Mouse (Mus musculus) liver, adult 2 months (tissue): ENCODE results near the gene Zfp869. TPM values are rescaled to one million over a fixed set of nuclear protein-coding genes. Genes with fewer than 3 reads are reported as not detected.
"Not testable (repeated sequence)": the region's sequence is repeated elsewhere in the genome, so short reads cannot be mapped to it uniquely, and the experiment has no call there.

Experiments
- DNase-seq: peaks from one replicate; pipeline ENCODE4 v3.0.0-alpha.2; 2011; ENCODE audit warnings: low read depth, low spot score; ENCODE audit errors: extremely low read depth
- H3K27ac ChIP-seq: fragments of 200-500 bp; replicated peaks from 2 replicates; pipeline ENCODE4 v1.5.1; 2012; ENCODE audit warnings: low read depth, mild to moderate bottlenecking, control low read depth, inconsistent platforms, low read length; ENCODE audit not compliant: insufficient read depth
- H3K27me3 ChIP-seq: fragments of 200-500 bp; 2 replicates; pipeline ENCODE4 v1.6.1; 2012; ENCODE audit warnings: mild to moderate bottlenecking, moderate library complexity, low read length, inconsistent platforms; ENCODE audit not compliant: control insufficient read depth, insufficient read depth
- H3K36me3 ChIP-seq: fragments of 200-500 bp; 2 replicates; pipeline ENCODE4 v1.6.1; 2012; ENCODE audit warnings: low read length, inconsistent platforms; ENCODE audit not compliant: control insufficient read depth, insufficient read depth
- H3K4me1 ChIP-seq: fragments of 200-500 bp; 2 replicates; pipeline ENCODE4 v1.6.1; 2011; ENCODE audit warnings: low read length; ENCODE audit not compliant: control insufficient read depth, insufficient read depth
- H3K4me3 ChIP-seq: fragments of 200-500 bp; 2 replicates; pipeline ENCODE4 v1.5.1; 2011; ENCODE audit warnings: low read depth, mild to moderate bottlenecking, control low read depth, low read length, moderate library complexity; ENCODE audit not compliant: insufficient read depth
- H3K79me2 ChIP-seq: fragments of 200-500 bp; 2 replicates; pipeline ENCODE4 v1.6.1; 2012; ENCODE audit warnings: inconsistent platforms, mild to moderate bottlenecking, low read length, moderate library complexity; ENCODE audit not compliant: control insufficient read depth, insufficient read depth
- H3K9ac ChIP-seq: fragments of 200-500 bp; 2 replicates; pipeline ENCODE4 v1.6.1; 2012; ENCODE audit warnings: low read depth, mild to moderate bottlenecking, control low read depth, inconsistent platforms, low read length
- CTCF ChIP-seq: fragments of 200-500 bp; IDR thresholded peaks from 2 replicates; pipeline ENCODE4 v1.5.1; 2011; ENCODE audit warnings: low read depth, low read length, control low read depth
- POLR2A ChIP-seq: fragments of 200-500 bp; IDR thresholded peaks from 2 replicates; pipeline ENCODE4 v1.6.1; 2011; ENCODE audit warnings: low read length, control low read depth; ENCODE audit not compliant: insufficient read depth; ENCODE audit errors: extremely low read depth
- WGBS: fragments of 180-500 bp; shearing (Covaris S2); methylation state at CpG from one replicate; pipeline ENCODE4 v1.1.7; 2018; 5-methylcytosine and 5-hydroxymethylcytosine counted together
- polyA plus RNA-seq: library from polyadenylated mRNA; depleted of rRNA; stranded (reverse); fragments of >200 nt; gene quantifications from 2 replicates; pipeline ENCODE4 v1.2.3, GENCODE M21; 2012; rRNA removed
- total RNA-seq: library from RNA; depleted of rRNA; stranded (reverse); fragments of >200 nt; gene quantifications from 2 replicates; pipeline ENCODE4 v1.2.3, GENCODE M21; 2014; rRNA removed

Gene Zfp869
- total RNA-seq: 14.0 and 17.4 TPM in 2 replicates
- polyA plus RNA-seq: 1.2 and 1.8 TPM in 2 replicates

DNA sequence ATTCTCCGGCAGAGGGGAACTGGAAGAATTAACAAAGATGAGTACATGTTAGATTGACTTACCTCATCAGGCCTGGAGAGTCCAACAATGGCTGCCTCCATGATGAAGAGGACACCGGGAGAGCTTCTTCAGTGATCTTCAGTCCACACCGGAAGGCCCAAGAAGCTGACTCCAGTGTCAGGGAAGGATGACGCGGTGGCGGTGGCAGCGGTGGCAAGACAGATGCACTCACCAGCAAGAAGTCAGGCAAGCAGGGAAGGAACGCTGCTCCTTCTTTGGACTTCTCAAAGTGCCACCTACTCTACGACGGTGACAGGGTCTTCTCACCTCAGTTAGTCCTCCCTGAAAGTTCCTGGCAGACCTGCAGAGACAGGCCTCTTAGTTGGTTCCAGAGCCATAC is at the start of gene Zfp869:
TSS of gene Zfp869 (minus strand) at position 101 of the 400 bp plus-strand sequence.
- Histone ChIP-seq H3K36me3 (peaks cover 67% of the 10 kb centered on the region), H3K79me2 (peaks cover 14% of the 10 kb centered on the region; the same call in 1 of the 2 replicates)
- H3K27me3 ChIP-seq, H3K27ac ChIP-seq, H3K4me1 ChIP-seq, DNase-seq, H3K9ac ChIP-seq, H3K4me3 ChIP-seq: not testable (repeated sequence)
- WGBS: 93% methylated on average over 10 of the region's 10 CpGs

GRCm38 (mm10) chr8:69758316-69758715 is 47.8 kb upstream of the Zfp869 start:
- TF ChIP-seq CTCF: no peak
- no peak for TF ChIP-seq POLR2A
- Histone ChIP-seq H3K9ac (no peak overlapping the region), H3K79me2 (no peaks in the 10 kb centered on the region), H3K27ac (no peak overlapping the region), H3K27me3 (no peaks in the 10 kb centered on the region), H3K4me3 (no peak overlapping the region), H3K36me3 (peaks cover 14% of the 10 kb centered on the region), H3K4me1 (no peaks in the 10 kb centered on the region)
- DNase-seq: no peak
- 97% methylated on average over 5 of the region's 5 CpGs for WGBS

DNA sequence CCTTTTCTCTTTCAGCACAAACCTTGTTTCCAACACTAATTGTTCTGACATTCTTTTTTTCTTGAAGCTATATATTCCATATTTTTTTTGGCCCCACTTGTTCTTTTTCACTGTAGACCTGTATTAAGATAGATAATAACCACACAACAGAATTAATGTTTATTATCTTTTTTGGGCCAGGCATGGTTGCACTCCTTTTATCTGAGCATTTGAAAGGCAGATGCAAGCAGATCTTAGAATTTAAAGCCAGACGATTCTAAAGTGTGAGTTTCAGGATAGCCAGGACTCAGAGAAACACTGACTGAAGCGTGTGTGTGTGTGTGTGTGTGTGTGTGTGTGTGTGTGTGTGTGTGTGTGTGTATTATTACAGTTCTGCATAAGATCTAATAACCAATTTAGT is 41.9 kb upstream of the Zfp869 start:
- Histone ChIP-seq H3K4me1 (no peaks in the 10 kb centered on the region; the same call in 1 of the 2 replicates), H3K9ac (no peak overlapping the region), H3K27ac (no peak overlapping the region), H3K79me2 (peaks cover 2% of the 10 kb centered on the region; the same call in 1 of the 2 replicates), H3K27me3 (no peaks in the 10 kb centered on the region), H3K36me3 (peaks cover 6% of the 10 kb centered on the region), H3K4me3 (no peak overlapping the region)
- WGBS: 93% methylated on average over 2 of the region's 2 CpGs
- DNase-seq: no peak
- TF ChIP-seq CTCF (no peak), POLR2A (no peak)

DNA sequence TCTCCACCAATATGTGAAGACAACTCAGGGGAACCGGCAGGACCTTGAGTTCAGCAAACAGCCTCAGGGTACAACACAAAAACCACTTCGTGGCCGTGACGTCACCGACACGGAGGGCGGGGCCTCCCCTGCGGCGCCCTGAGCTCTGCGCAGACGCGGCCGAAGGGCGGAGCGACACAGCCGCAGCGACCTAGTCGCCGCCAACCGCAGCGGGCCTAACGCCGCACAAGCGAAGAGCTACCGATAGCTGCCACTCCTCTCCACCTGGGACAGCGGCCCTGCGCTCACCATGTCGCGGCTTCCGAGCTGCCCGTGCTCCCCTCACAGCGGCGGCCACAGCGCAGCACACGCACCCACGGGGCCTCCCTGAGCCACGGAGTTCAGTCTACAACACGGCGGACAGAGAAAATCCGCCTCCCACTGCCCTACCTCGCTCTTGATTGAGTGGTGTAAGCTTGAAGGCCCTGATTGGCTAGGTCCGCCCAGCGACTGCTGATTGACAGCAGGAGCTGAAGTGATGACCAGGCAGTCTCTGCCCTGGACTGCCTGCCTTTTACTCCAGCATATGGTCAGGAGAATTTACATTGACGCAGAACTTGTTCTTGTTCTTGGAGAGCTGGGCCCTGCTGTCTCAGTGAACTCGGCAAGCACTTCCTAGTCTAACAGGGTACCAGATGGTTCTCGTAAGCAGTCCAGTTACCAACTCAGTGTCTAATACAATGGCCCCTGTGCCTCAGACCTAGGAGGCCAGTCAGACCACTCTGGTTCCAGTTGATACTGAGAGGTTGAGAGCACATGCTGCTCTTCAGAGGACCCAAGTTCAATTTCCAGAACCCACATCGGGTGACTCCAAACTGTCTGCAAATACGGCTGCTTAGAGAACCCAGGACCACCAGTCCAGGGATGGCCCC is 39.3 kb upstream of the Zfp869 start, which contains the start of gene Zfp963:
TSS of gene Zfp963 (minus strand) at position 427 of the 911 bp plus-strand sequence.
- H3K4me1 ChIP-seq: no peaks in the 10 kb centered on the region; the same call in 1 of the 2 replicates
- 4% methylated on average over 48 of the region's 48 CpGs for WGBS
- H3K27ac ChIP-seq: peak within 1 kb of the TSS; percentile 95
- peaks cover 2% of the 10 kb centered on the region; the same call in 1 of the 2 replicates for H3K79me2 ChIP-seq
- peak; percentile 95 for DNase-seq
- TF ChIP-seq CTCF (no peak), POLR2A (peak; percentile 90)
- peak within 1 kb of the TSS; percentile 82 for H3K4me3 ChIP-seq
- H3K27me3 ChIP-seq: no peaks in the 10 kb centered on the region
- H3K36me3 ChIP-seq: no peaks in the 10 kb centered on the region
- peak within 1 kb of the TSS; percentile 95 for H3K9ac ChIP-seq

GRCm38 (mm10) chr8:69741231-69741630 is 30.7 kb upstream of the Zfp869 start:
- H3K4me1 ChIP-seq: no peaks in the 10 kb centered on the region
- no peak for DNase-seq
- no peak overlapping the region for H3K9ac ChIP-seq
- no peaks in the 10 kb centered on the region for H3K27me3 ChIP-seq
- H3K36me3 ChIP-seq: peaks cover 17% of the 10 kb centered on the region
- H3K4me3 ChIP-seq: no peak overlapping the region
- no peak overlapping the region for H3K27ac ChIP-seq
- no peaks in the 10 kb centered on the region for H3K79me2 ChIP-seq
- TF ChIP-seq POLR2A (no peak), CTCF (no peak)
- 81% methylated on average over 2 of the region's 2 CpGs for WGBS

DNA sequence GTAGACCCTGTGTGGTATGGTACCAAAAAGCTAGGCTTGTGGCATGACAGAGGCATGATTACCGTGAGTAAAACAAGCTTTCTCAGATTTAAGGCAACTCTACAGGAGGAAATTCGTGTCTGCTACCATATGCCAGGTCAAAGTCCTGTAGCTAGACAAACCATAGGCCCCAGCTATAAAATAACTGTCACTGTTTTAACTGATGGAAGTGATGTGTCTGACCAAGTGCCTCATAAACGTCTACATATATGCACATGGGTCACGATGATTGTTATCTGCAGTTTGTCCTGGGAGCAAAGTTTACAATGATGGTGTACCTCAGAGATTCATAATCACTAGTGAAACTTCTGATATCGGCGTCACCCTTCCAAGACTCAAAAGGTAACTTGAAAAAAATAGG is 30.2 kb upstream of the Zfp869 start:
- H3K4me3 ChIP-seq: no peak overlapping the region
- WGBS: 82% methylated on average over 6 of the region's 6 CpGs
- no peaks in the 10 kb centered on the region for H3K79me2 ChIP-seq
- no peaks in the 10 kb centered on the region for H3K27me3 ChIP-seq
- no peak overlapping the region for H3K9ac ChIP-seq
- no peak overlapping the region for H3K27ac ChIP-seq
- H3K4me1 ChIP-seq: no peaks in the 10 kb centered on the region
- no peak for TF ChIP-seq POLR2A
- TF ChIP-seq CTCF: no peak
- no peak for DNase-seq
- H3K36me3 ChIP-seq: peaks cover 17% of the 10 kb centered on the region
